Mouse (Mus musculus) spleen, adult 2 months (tissue): Measurements from ENCODE around the gene Odc1. TPM values are rescaled to one million over a fixed set of nuclear protein-coding genes. Genes with fewer than 3 reads are reported as not detected.

Experiments
- DNase-seq, 2 experiments: peaks; one replicate each; pipeline versions ENCODE4 v3.0.0 to v3.0.0-alpha.2; 2012 to 2021; ENCODE audit warnings: low spot score in 2 of 2, low read depth in 1 of 2
- H3K27ac ChIP-seq: fragments of 200-500 bp; 2 replicates; pipeline ENCODE4 v1.5.1; 2012; ENCODE audit warnings: low read length, inconsistent platforms; ENCODE audit not compliant: insufficient read depth
- H3K27me3 ChIP-seq: fragments of 200-500 bp; 2 replicates; pipeline ENCODE4 v1.6.1; 2012; ENCODE audit warnings: mild to moderate bottlenecking, moderate library complexity, low read length, inconsistent platforms; ENCODE audit not compliant: control insufficient read depth, insufficient read depth
- H3K36me3 ChIP-seq: fragments of 200-500 bp; 2 replicates; pipeline ENCODE4 v1.6.1; 2012; ENCODE audit warnings: mild to moderate bottlenecking, low read length, inconsistent platforms; ENCODE audit not compliant: control insufficient read depth, insufficient read depth
- H3K4me1 ChIP-seq: fragments of 200-500 bp; 2 replicates; pipeline ENCODE4 v1.6.1; 2011; ENCODE audit warnings: inconsistent platforms; ENCODE audit not compliant: control insufficient read depth, insufficient read depth, insufficient read length
- H3K4me3 ChIP-seq: fragments of 200-500 bp; 2 replicates; pipeline ENCODE4 v1.5.1; 2011; ENCODE audit warnings: mild to moderate bottlenecking, inconsistent platforms; ENCODE audit not compliant: insufficient read depth, insufficient read length; ENCODE audit errors: extremely low read depth
- CTCF ChIP-seq: fragments of 200-500 bp; IDR thresholded peaks from 2 replicates; pipeline ENCODE4 v1.5.1; 2011; ENCODE audit warnings: mild to moderate bottlenecking, inconsistent platforms; ENCODE audit not compliant: insufficient read depth, insufficient read length, insufficient replicate concordance; ENCODE audit errors: extremely low read depth
- POLR2A ChIP-seq: fragments of 200-500 bp; IDR thresholded peaks from 2 replicates; pipeline ENCODE4 v1.6.1; 2011; ENCODE audit warnings: low read depth, low read length, inconsistent platforms
- WGBS: fragments of 180-500 bp; shearing (Covaris S2); methylation state at CpG from one replicate; pipeline ENCODE4 v1.1.7; 2018; 5-methylcytosine and 5-hydroxymethylcytosine counted together
- polyA plus RNA-seq: library from polyadenylated mRNA; depleted of rRNA; stranded (reverse); fragments of >200 nt; gene quantifications from 2 replicates; pipeline ENCODE4 v1.2.3, GENCODE M21; 2012; rRNA removed

The Odc1 gene
- 80.9 and 90.6 TPM in 2 replicates for polyA plus RNA-seq

DNA sequence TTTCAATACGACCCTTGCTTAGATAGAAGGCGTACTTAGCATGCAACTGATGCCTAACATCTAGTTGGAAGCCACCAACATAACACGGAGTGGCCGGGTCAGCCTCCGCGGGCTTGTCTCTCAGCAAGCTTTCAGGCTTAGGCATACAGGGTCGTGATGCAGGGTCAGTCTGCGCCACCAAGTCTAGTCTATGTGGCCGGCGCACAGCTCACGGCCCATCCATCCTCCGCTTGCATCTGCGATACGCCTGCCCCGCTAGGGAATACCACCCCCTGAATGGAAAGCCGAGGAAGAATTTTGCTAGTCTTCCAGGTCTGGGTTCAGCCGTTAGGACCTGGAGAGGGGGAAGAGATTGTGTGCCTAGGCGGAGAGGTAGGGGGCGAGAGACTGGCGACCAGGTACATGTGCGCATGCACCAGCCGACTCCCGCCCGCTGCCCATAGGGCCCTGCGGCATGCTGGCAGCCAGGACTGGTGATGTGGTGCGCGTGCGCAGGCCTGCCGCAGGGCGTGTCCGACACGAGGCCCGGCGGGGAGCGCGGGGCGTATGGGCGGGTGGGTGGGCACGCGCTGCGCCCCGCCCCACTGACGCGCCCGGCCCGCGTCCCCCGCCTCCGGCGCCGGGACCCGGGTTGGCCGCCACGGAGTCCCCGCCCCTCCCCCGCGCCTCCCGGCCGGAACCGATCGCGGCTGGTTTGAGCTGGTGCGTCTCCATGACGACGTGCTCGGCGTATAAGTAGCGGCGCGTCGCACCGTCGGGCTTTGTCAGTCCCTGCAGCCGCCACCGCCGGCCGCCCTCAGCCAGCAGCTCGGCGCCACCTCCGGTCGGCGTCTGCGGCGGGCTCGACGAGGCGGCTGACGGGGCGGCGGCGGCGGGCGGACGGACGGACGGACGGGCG, at the start of gene Odc1:
TSS of gene Odc1 (plus strand) at position 586 of the 898 bp plus-strand sequence.
- Histone ChIP-seq H3K4me1 (no peaks in the 10 kb centered on the region; the same call in none of the 2 replicates), H3K27me3 (no peaks in the 10 kb centered on the region), H3K27ac (peak within 1 kb of the TSS; percentile 72), H3K4me3 (peak within 1 kb of the TSS; percentile 69), H3K36me3 (0 out of 2 replicates have a peak, but pooled peaks cover 2% of the 10 kb centered on the region)
- WGBS = 2% methylated on average over 91 of the region's 98 CpGs
- TF ChIP-seq POLR2A (peak; percentile 72), CTCF (no peak)
- DNase-seq = peak; percentile 90 to 97

DNA sequence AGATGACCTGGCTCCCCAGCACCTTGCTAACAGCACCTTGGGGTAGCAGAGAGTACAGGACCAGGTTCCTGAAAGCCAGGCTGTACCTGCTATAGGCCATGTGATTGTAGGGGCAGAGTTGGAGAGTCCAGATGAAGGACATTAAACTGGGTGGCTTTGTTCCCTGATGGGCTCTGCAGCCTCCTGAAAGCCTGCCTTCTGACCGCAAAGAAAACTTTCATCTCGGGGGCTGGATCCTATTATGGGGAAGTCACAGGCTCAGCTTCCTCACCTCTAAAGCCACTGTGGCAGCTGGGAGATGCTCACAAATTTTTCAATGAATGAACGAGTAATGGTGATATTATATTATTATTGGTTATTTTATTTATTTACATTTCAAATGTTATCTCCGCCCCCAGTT, 49.8 kb upstream of the Odc1 start:
- Histone ChIP-seq H3K27ac (no peak overlapping the region), H3K36me3 (no peaks in the 10 kb centered on the region), H3K4me3 (no peak overlapping the region), H3K27me3 (no peaks in the 10 kb centered on the region), H3K4me1 (no peaks in the 10 kb centered on the region)
- WGBS = 37% methylated on average over 4 of the region's 4 CpGs
- TF ChIP-seq POLR2A (no peak), CTCF (no peak)
- no peak for DNase-seq

DNA sequence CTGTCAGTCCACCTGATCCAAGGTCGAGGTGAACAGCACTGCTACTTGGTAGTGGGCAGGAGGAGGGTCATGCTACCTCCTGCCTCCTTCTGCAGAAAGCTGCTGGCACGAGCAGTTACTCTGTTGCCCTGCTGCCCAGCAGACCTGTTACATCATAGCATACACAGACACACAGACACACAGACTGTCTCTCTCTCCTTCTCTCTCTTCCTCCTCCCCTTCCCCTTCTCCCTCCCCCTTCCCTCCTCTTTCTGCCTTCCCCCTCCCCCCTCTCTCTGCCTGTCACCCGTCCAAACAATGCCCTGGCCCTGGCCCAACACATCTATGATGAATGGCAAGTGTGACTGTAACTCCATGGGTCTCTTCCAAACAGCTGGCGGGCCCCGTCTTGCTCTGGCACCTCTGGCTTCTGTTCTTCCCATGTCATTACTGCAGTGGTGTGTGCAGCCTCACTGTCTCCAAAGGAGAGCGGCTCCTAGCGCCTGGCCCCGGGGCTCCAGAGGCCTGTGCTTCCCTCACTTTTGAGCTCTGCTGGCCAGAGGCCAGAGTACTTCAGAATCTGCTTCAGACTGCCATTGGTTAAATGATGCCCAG, 48.6 kb upstream of the Odc1 start:
- TF ChIP-seq POLR2A (no peak), CTCF (no peak)
- Histone ChIP-seq H3K27me3 (no peaks in the 10 kb centered on the region), H3K36me3 (no peaks in the 10 kb centered on the region), H3K4me3 (no peak overlapping the region), H3K27ac (no peak overlapping the region), H3K4me1 (no peaks in the 10 kb centered on the region)
- DNase-seq = no peak
- WGBS = 48% methylated on average over 8 of the region's 8 CpGs

DNA sequence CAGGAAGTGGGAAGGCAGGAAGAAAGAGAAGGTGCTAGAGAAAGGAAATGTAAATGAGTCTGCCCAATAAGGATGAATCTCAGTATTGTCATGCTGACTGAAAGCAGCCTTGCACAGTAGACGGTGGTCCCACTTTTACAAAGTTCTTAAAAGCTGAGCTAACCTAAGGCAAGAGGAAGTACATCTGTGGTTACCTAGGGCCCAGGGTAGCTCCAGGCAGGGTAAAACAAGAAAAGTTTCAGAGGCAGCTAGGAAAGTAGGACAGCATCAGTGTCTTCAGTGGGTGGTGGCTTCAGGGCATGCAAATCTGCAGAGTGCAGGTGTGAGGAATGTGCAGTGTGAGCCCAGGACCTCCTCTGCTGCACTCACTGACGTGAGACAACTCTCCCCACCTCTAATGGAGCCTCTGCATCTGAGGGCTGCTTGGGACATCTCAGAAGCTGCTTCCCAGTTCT, 38.9 kb upstream of the Odc1 start:
- no peaks in the 10 kb centered on the region for H3K36me3 ChIP-seq
- no peak overlapping the region for H3K4me3 ChIP-seq
- WGBS = 21% methylated on average over 2 of the region's 2 CpGs
- H3K4me1 ChIP-seq = peaks cover 3% of the 10 kb centered on the region; the same call in 1 of the 2 replicates
- no peak for TF ChIP-seq CTCF
- no peaks in the 10 kb centered on the region for H3K27me3 ChIP-seq
- no peak for DNase-seq
- H3K27ac ChIP-seq = no peak overlapping the region

DNA sequence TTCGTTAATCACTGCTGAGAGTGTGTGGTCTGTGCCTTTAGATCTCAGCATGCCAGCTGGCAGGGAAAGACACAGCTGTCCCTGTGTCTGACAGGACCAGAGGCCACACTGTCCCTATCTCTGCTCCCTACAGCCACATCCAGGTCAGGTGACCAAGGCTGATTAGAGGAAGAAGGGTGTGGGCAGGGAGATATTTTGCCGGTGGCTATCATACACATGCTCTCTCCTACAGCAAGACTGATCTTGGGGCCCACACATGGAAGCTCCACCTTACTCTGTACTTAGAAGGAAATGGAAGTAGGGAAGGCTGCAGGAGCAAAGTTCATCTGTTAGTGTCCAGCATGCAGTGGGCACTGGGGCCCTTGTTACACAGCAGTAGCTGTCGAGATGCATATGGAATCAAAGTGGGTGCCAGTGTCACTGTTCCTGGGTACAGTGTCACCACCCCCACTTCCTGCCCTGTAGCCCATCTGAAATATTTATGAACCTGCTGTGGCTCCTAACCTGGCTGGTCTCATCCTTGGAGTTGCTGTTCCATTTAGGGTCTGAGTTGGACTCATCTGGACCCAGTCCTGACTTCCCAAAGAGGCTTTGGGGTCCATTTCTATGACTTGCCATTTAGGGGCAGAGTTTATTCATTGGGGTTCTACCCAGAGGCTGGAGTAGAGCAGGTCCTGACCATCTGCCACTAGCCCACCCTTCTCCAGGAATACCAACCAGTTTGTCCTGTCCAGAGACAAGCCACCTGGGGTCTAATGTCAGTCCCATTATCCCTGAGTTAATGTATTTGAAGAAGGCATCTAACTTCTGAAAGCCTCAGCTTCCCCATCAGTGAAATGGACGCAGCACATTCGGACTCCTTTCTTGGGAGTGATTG, 38.2 kb upstream of the Odc1 start:
- H3K27ac ChIP-seq = no peak overlapping the region
- H3K27me3 ChIP-seq = no peaks in the 10 kb centered on the region
- H3K4me1 ChIP-seq = peaks cover 3% of the 10 kb centered on the region; the same call in 1 of the 2 replicates
- no peak for DNase-seq
- H3K36me3 ChIP-seq = no peaks in the 10 kb centered on the region
- H3K4me3 ChIP-seq = no peak overlapping the region
- 61% methylated on average over 5 of the region's 5 CpGs for WGBS
- TF ChIP-seq CTCF (no peak), POLR2A (no peak)

DNA sequence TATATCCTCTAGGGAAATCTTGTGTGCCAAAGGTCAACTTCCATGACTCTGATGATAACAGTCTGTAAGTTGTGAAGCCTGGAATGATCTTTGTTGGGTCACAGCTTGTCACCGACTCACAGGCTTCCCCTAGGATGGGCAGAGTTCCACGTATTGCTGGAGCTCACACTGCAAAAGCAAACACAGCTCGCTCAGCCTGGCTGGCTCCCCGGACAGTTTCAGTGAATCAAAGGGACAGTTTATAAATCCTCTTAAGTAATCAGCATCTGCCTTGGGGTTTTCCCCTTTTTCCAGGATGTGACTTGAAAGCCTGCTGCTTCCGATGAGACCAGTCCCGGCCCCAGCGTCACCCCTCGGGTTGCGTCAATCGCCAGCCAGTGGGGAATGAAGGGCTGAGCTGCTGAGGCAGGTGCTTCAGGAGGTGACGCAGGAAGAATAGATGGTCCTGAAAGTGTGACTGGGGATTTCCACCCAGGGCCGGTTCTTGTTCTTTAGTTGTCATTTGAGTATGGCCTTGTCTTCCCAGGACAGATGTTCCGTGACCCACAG, 37.5 kb upstream of the Odc1 start:
- Histone ChIP-seq H3K4me1 (peaks cover 3% of the 10 kb centered on the region; the same call in 1 of the 2 replicates), H3K27me3 (no peaks in the 10 kb centered on the region), H3K27ac (no peak overlapping the region), H3K36me3 (no peaks in the 10 kb centered on the region), H3K4me3 (no peak overlapping the region)
- 43% methylated on average over 13 of the region's 13 CpGs for WGBS
- no peak for TF ChIP-seq POLR2A
- DNase-seq = no peak
